Mouse (Mus musculus) neural tube, embryonic 14.5 days (tissue): ENCODE results near the gene Rasl11b. TPM values are rescaled to one million over a fixed set of nuclear protein-coding genes. Genes with fewer than 3 reads are reported as not detected.

Experiments used
- ATAC-seq: fragments of 200-750 bp; cut with Nextera tagmentation; 2 replicates; pipeline ENCODE4 v1.8.0; 2017; ENCODE audit warnings: low read depth, mild to moderate bottlenecking, moderate TSS enrichment, moderate library complexity
- H3K27ac ChIP-seq: fragments of 300-500 bp; sonication (generic); 2 replicates; pipeline ENCODE4 v1.5.1; 2014; ENCODE audit warnings: low read depth, mild to moderate bottlenecking, control low read depth, low read length, moderate library complexity, mixed read lengths
- H3K27me3 ChIP-seq: fragments of 300-500 bp; sonication (generic); 2 replicates; pipeline ENCODE4 v1.6.1; 2014; ENCODE audit warnings: low read length; ENCODE audit not compliant: control insufficient read depth, insufficient read depth
- H3K36me3 ChIP-seq: fragments of 300-500 bp; sonication (generic); 2 replicates; pipeline ENCODE4 v1.6.1; 2014; ENCODE audit warnings: low read length, mixed read lengths; ENCODE audit not compliant: control insufficient read depth, insufficient read depth
- H3K4me1 ChIP-seq: fragments of 300-500 bp; sonication (generic); 2 replicates; pipeline ENCODE4 v1.6.1; 2014; ENCODE audit warnings: low read length; ENCODE audit not compliant: control insufficient read depth, insufficient read depth
- H3K4me2 ChIP-seq: fragments of 300-500 bp; sonication (generic); 2 replicates; pipeline ENCODE4 v1.6.1; 2014; ENCODE audit warnings: mild to moderate bottlenecking, low read depth, low read length, control low read depth
- H3K4me3 ChIP-seq: fragments of 300-500 bp; sonication (generic); 2 replicates; pipeline ENCODE4 v1.5.1; 2014; ENCODE audit warnings: low read depth, low read length, control low read depth, mixed read lengths
- H3K9ac ChIP-seq: fragments of 300-500 bp; sonication (generic); replicated peaks from 2 replicates; pipeline ENCODE4 v1.6.1; 2014; ENCODE audit warnings: low read depth, mild to moderate bottlenecking, control low read depth, low read length, mixed read lengths
- H3K9me3 ChIP-seq: fragments of 300-500 bp; sonication (generic); 2 replicates; pipeline ENCODE4 v1.6.1; 2016; ENCODE audit warnings: low read length; ENCODE audit not compliant: control insufficient read depth
- WGBS: fragments of 180-500 bp; shearing (Covaris S2); extraction: QIAGEN DNeasy Blood & Tissue Kit; methylation state at CpG from one replicate; pipeline ENCODE4 v1.1.7; 2014; 5-methylcytosine and 5-hydroxymethylcytosine counted together
- polyA plus RNA-seq: library from polyadenylated mRNA; unstranded; fragments of >200 nt; fragmentation: Nextera tagmentation; extraction: Ambion mirVana; gene quantifications from 2 replicates; pipeline ENCODE4 v1.2.1, GENCODE M21; 2014

The Rasl11b gene
- 9.9 and 14.9 TPM in 2 replicates for polyA plus RNA-seq

- H3K4me1 ChIP-seq = peaks cover 12% of the 10 kb centered on the region; the same call in 1 of the 2 replicates
- H3K4me2 ChIP-seq = peak within 1 kb of the TSS; percentile 91
- peak within 1 kb of the TSS; percentile 60 for H3K27ac ChIP-seq
- under 1% methylated on average over 74 of the region's 82 CpGs for WGBS
- peak; percentile 95 for ATAC-seq
- no peaks in the 10 kb centered on the region for H3K9me3 ChIP-seq
- H3K4me3 ChIP-seq = peak within 1 kb of the TSS; percentile 90
- H3K27me3 ChIP-seq = no peaks in the 10 kb centered on the region
- H3K9ac ChIP-seq = peak within 1 kb of the TSS; percentile 78
- H3K36me3 ChIP-seq = no peaks in the 10 kb centered on the region
Observed at GRCm38 (mm10) chr5:74194841-74195613, at the start of gene Rasl11b. TSS of gene Rasl11b (plus strand) at chr5:74195286.

- H3K4me2 ChIP-seq = no peak overlapping the region
- H3K27ac ChIP-seq = no peak overlapping the region
- H3K27me3 ChIP-seq = no peaks in the 10 kb centered on the region
- H3K9me3 ChIP-seq = no peaks in the 10 kb centered on the region
- ATAC-seq = no peak
- WGBS = 91% methylated on average over 10 of the region's 10 CpGs
- no peaks in the 10 kb centered on the region for H3K36me3 ChIP-seq
- H3K4me3 ChIP-seq = no peak overlapping the region
- H3K4me1 ChIP-seq = no peaks in the 10 kb centered on the region
- no peak overlapping the region for H3K9ac ChIP-seq
Observed at GRCm38 (mm10) chr5:74147631-74148030, 47.5 kb upstream of the Rasl11b start.

- Histone ChIP-seq H3K4me3 (no peak overlapping the region), H3K27me3 (no peaks in the 10 kb centered on the region), H3K9ac (no peak overlapping the region), H3K9me3 (no peaks in the 10 kb centered on the region), H3K4me1 (no peaks in the 10 kb centered on the region), H3K4me2 (no peak overlapping the region), H3K36me3 (no peaks in the 10 kb centered on the region), H3K27ac (no peak overlapping the region)
- ATAC-seq = no peak
- WGBS = 91% methylated on average over 6 of the region's 6 CpGs
Observed at GRCm38 (mm10) chr5:74149975-74150374, 45.1 kb upstream of the Rasl11b start.

GRCm38 (mm10) chr5:74151774-74152173 lies 43.3 kb upstream of the Rasl11b start:
- 88% methylated on average over 11 of the region's 11 CpGs for WGBS
- Histone ChIP-seq H3K4me1 (no peaks in the 10 kb centered on the region), H3K36me3 (no peaks in the 10 kb centered on the region), H3K27ac (no peak overlapping the region), H3K4me2 (no peak overlapping the region), H3K4me3 (no peak overlapping the region), H3K27me3 (no peaks in the 10 kb centered on the region), H3K9ac (no peak overlapping the region), H3K9me3 (no peaks in the 10 kb centered on the region)
- ATAC-seq = no peak

GRCm38 (mm10) chr5:74155860-74156351 lies 39.2 kb upstream of the Rasl11b start:
- Histone ChIP-seq H3K27ac (no peak overlapping the region), H3K27me3 (no peaks in the 10 kb centered on the region), H3K9ac (no peak overlapping the region), H3K9me3 (no peaks in the 10 kb centered on the region), H3K4me3 (no peak overlapping the region), H3K36me3 (no peaks in the 10 kb centered on the region), H3K4me2 (no peak overlapping the region), H3K4me1 (no peaks in the 10 kb centered on the region)
- 31% methylated on average over 7 of the region's 7 CpGs for WGBS
- peak; percentile 54; the same call in 1 of the 2 replicates for ATAC-seq

- Histone ChIP-seq H3K4me1 (peaks cover 3% of the 10 kb centered on the region; the same call in 1 of the 2 replicates), H3K4me2 (no peak overlapping the region), H3K4me3 (no peak overlapping the region), H3K9ac (no peak overlapping the region), H3K27ac (no peak overlapping the region), H3K27me3 (no peaks in the 10 kb centered on the region), H3K9me3 (no peaks in the 10 kb centered on the region), H3K36me3 (no peaks in the 10 kb centered on the region)
- 85% methylated on average over 6 of the region's 6 CpGs for WGBS
- no peak for ATAC-seq
Observed at GRCm38 (mm10) chr5:74158929-74159632, 36.0 kb upstream of the Rasl11b start.

GRCm38 (mm10) chr5:74159906-74160305 lies 35.2 kb upstream of the Rasl11b start:
- WGBS = 76% methylated on average over 7 of the region's 7 CpGs

GRCm38 (mm10) chr5:74160349-74160748 lies 34.7 kb upstream of the Rasl11b start:
- Histone ChIP-seq H3K9me3 (no peaks in the 10 kb centered on the region), H3K4me3 (no peak overlapping the region), H3K27me3 (no peaks in the 10 kb centered on the region), H3K27ac (no peak overlapping the region), H3K9ac (no peak overlapping the region), H3K36me3 (no peaks in the 10 kb centered on the region), H3K4me2 (no peak overlapping the region), H3K4me1 (peaks cover 3% of the 10 kb centered on the region; the same call in 1 of the 2 replicates)
- ATAC-seq = no peak
- 88% methylated on average over 4 of the region's 4 CpGs for WGBS

More at GRCm38 (mm10) chr5:74159906-74160305, 35.2 kb upstream of the Rasl11b start:
- Histone ChIP-seq H3K9me3 (no peaks in the 10 kb centered on the region), H3K4me2 (no peak overlapping the region), H3K27me3 (no peaks in the 10 kb centered on the region), H3K9ac (no peak overlapping the region), H3K4me1 (peaks cover 3% of the 10 kb centered on the region; the same call in 1 of the 2 replicates), H3K27ac (no peak overlapping the region), H3K4me3 (no peak overlapping the region), H3K36me3 (no peaks in the 10 kb centered on the region)
- ATAC-seq = no peak
